ENCODE assay signal across 8 mouse cellular contexts in the genomic region with DNA sequence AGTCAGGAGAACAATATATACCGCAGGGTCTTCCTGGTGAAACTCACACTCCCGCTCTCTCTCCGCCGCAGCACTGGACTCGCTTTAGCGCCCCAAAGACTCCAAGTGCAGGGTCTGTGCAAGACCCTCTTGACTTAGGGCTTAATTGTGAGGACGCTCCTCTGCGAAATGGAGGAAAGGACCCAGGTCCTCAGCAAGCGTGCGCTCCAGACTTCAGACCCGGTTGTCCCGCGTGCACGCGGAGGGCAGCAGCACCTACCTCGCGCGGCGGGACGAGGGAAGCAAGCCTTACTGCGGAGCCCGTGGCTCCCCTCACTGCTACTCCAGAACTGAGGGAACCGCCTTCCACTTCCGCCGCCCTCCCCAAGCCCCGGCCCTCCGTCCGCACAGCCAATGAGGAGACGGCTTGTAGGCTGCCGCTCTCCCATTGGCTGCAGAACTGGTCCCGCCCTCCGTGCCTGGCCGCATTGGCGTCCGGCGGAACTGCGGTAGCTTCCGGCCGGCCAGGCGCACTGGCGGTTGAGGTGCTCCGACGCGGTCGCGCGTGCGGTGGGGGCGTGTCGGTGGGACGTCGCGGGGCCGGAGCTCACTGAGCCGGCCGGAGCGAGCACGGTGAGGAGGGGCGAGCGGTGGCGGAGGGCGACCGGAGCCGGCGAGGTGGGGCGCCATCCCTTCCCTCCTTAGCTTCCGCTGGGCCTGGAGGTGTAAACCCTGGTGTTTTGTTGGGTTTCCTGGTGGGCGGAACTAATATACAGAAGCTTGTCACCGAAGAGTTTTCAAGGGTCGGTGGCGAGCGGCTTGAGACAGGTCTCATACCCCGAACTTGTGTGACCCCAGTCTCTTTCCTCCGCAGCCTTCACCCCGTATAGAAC. TPM values are rescaled to one million over a fixed set of nuclear protein-coding genes. Genes with fewer than 3 reads are reported as not detected.
DNase-seq lines count a peak whose midpoint lies in the region; ATAC-seq and TF ChIP-seq lines count a peak whose summit lies in the region.

Gene Zbtb9 (plus strand): TSS at position 465 of the 872 bp plus-strand sequence.

- TF ChIP-seq EP300 in liver, embryonic 14.5 days (IDR thresholded peaks at IDR 0.05; ENCODE audit: low read depth) = no peak
- no peak for TF ChIP-seq EP300 in stomach, postnatal 0 days (optimal IDR thresholded peaks at IDR 0.05)

- peak; percentile 94 for DNase-seq in CD8-positive naive resting alpha-beta T cell, adult 2 months (ENCODE audit: low read depth in 2 of 2, low spot score in 2 of 2)
- peak; percentile 90 for DNase-seq in c-Kit-positive CD71-negative TER-119-negative erythroid progenitor cells, embryonic 14.5 days (ENCODE audit: low read depth)
- DNase-seq in forebrain, embryonic 10.5 days (ENCODE audit: extremely low spot score, low spot score) = peak; percentile 96
- DNase-seq in kidney, postnatal 25 days = peak; percentile 96 to 99
- DNase-seq in liver, embryonic 14.5 days (ENCODE audit: low read depth in 3 of 3, low spot score in 3 of 3) = peak; percentile 92
- DNase-seq in neural tube, embryonic 11.5 days (ENCODE audit: low spot score) = peak; percentile 96
- DNase-seq in stomach, postnatal 0 days (ENCODE audit: low spot score) = peak; percentile 98

- peak within 1 kb of the TSS; percentile 75 for H3K4me3 ChIP-seq in forebrain, embryonic 10.5 days
- H3K4me3 ChIP-seq in heart, embryonic 15.5 days = peak within 1 kb of the TSS; percentile 90
- H3K4me3 ChIP-seq in liver, embryonic 14.5 days (ENCODE audit: insufficient read depth in 1 of 2, low read depth in 2 of 2, low read length in 2 of 2) = peak within 1 kb of the TSS; percentile 83 to 84
- peak within 1 kb of the TSS; percentile 56 for H3K4me3 ChIP-seq in neural tube, embryonic 11.5 days (ENCODE audit: low read depth, low read length)
- H3K4me3 ChIP-seq in stomach, postnatal 0 days (ENCODE audit: low read depth, low read length) = peak within 1 kb of the TSS; percentile 75

- H3K9me3 ChIP-seq in forebrain, embryonic 10.5 days = no peaks in the 10 kb centered on the region
- no peaks in the 10 kb centered on the region for H3K9me3 ChIP-seq in heart, embryonic 15.5 days (replicated peaks)
- H3K9me3 ChIP-seq in liver, embryonic 14.5 days (ENCODE audit: control insufficient read depth, low read length) = no peaks in the 10 kb centered on the region
- no peaks in the 10 kb centered on the region for H3K9me3 ChIP-seq in neural tube, embryonic 11.5 days (ENCODE audit: control insufficient read depth, low read length)
- H3K9me3 ChIP-seq in stomach, postnatal 0 days (ENCODE audit: control insufficient read depth, low read length) = no peaks in the 10 kb centered on the region

- peaks cover 54% of the 10 kb centered on the region for H3K4me1 ChIP-seq in forebrain, embryonic 10.5 days
- H3K4me1 ChIP-seq in heart, embryonic 15.5 days (replicated peaks) = peaks cover 38% of the 10 kb centered on the region
- peaks cover 7 to 8% of the 10 kb centered on the region in 2 experiments for H3K4me1 ChIP-seq in liver, embryonic 14.5 days (replicated peaks; ENCODE audit: control insufficient read depth in 2 of 2, insufficient read depth in 2 of 2, low read length in 1 of 2)
- peaks cover 9% of the 10 kb centered on the region for H3K4me1 ChIP-seq in neural tube, embryonic 11.5 days (ENCODE audit: control insufficient read depth, insufficient read depth, low read length)
- H3K4me1 ChIP-seq in stomach, postnatal 0 days (replicated peaks; ENCODE audit: control insufficient read depth, insufficient read depth) = peaks cover 7% of the 10 kb centered on the region; the same call in 1 of the 2 replicates

- H3K27ac ChIP-seq in forebrain, embryonic 10.5 days = peak within 1 kb of the TSS; percentile 88
- peak within 1 kb of the TSS; percentile 86 for H3K27ac ChIP-seq in heart, embryonic 15.5 days
- peak within 1 kb of the TSS; percentile 46 for H3K27ac ChIP-seq in liver, embryonic 14.5 days
- peak within 1 kb of the TSS; percentile 70 for H3K27ac ChIP-seq in neural tube, embryonic 11.5 days (ENCODE audit: low read depth, low read length)
- peak within 1 kb of the TSS; percentile 91 for H3K27ac ChIP-seq in stomach, postnatal 0 days (replicated peaks)

- H3K36me3 ChIP-seq in forebrain, embryonic 10.5 days (replicated peaks) = peaks cover 72% of the 10 kb centered on the region
- H3K36me3 ChIP-seq in heart, embryonic 15.5 days = peaks cover 18% of the 10 kb centered on the region
- H3K36me3 ChIP-seq in liver, embryonic 14.5 days (replicated peaks; ENCODE audit: control insufficient read depth, insufficient read depth, low read depth) = peaks cover 10% of the 10 kb centered on the region
- peaks cover 11% of the 10 kb centered on the region for H3K36me3 ChIP-seq in neural tube, embryonic 11.5 days (ENCODE audit: control insufficient read depth, insufficient read depth, low read length)
- 0 out of 2 replicates have a peak, but pooled peaks cover 4% of the 10 kb centered on the region for H3K36me3 ChIP-seq in stomach, postnatal 0 days (ENCODE audit: control insufficient read depth, insufficient read depth, low read length)

- under 1% methylated on average over 75 of the region's 75 CpGs for WGBS in forebrain, embryonic 10.5 days
- under 1% methylated on average over 75 of the region's 75 CpGs for WGBS in heart, embryonic 15.5 days
- under 1% methylated on average over 75 of the region's 75 CpGs for WGBS in liver, embryonic 14.5 days (ENCODE audit: insufficient replicate concordance)
- under 1% methylated on average over 71 of the region's 75 CpGs for WGBS in neural tube, embryonic 11.5 days
- under 1% methylated on average over 72 of the region's 75 CpGs for WGBS in stomach, postnatal 0 days

- ATAC-seq in heart, embryonic 15.5 days (replicated peaks; ENCODE audit: insufficient number of reproducible peaks, insufficient read depth, low FRiP score, low read depth) = peak; percentile 98
- peak; percentile 100 for ATAC-seq in liver, embryonic 14.5 days (ENCODE audit: insufficient read depth)
- ATAC-seq in neural tube, embryonic 11.5 days (ENCODE audit: insufficient read depth, low FRiP score, low TSS enrichment) = peak; percentile 99
- peak; percentile 99 for ATAC-seq in stomach, postnatal 0 days (ENCODE audit: low FRiP score, low TSS enrichment)

- no peaks in the 10 kb centered on the region for H3K27me3 ChIP-seq in forebrain, embryonic 10.5 days (ENCODE audit: poor library complexity, severe bottlenecking)
- no peaks in the 10 kb centered on the region for H3K27me3 ChIP-seq in heart, embryonic 15.5 days
- H3K27me3 ChIP-seq in liver, embryonic 14.5 days (ENCODE audit: control insufficient read depth, insufficient read depth, low read length) = no peaks in the 10 kb centered on the region
- no peaks in the 10 kb centered on the region for H3K27me3 ChIP-seq in neural tube, embryonic 11.5 days (ENCODE audit: control insufficient read depth, insufficient read depth, low read length)
- H3K27me3 ChIP-seq in stomach, postnatal 0 days (ENCODE audit: control insufficient read depth, insufficient read depth, low read length) = no peaks in the 10 kb centered on the region

- peak within 1 kb of the TSS; percentile 88 for H3K9ac ChIP-seq in heart, embryonic 15.5 days
- peak within 1 kb of the TSS; percentile 76 for H3K9ac ChIP-seq in liver, embryonic 14.5 days (replicated peaks)
- peak within 1 kb of the TSS; percentile 76 for H3K9ac ChIP-seq in neural tube, embryonic 11.5 days (ENCODE audit: low read length)
- H3K9ac ChIP-seq in stomach, postnatal 0 days (ENCODE audit: low read length) = peak within 1 kb of the TSS; percentile 86

- peak within 1 kb of the TSS; percentile 90 for H3K4me2 ChIP-seq in heart, embryonic 15.5 days
- peak within 1 kb of the TSS; percentile 84 for H3K4me2 ChIP-seq in liver, embryonic 14.5 days (ENCODE audit: low read depth)
- peak within 1 kb of the TSS; percentile 79 for H3K4me2 ChIP-seq in neural tube, embryonic 11.5 days (ENCODE audit: low read depth)
- H3K4me2 ChIP-seq in stomach, postnatal 0 days (replicated peaks; ENCODE audit: low read depth) = peak within 1 kb of the TSS; percentile 89

- no peak for TF ChIP-seq CTCF in liver, embryonic 14.5 days (IDR thresholded peaks at IDR 0.05; ENCODE audit: low read depth)
- TF ChIP-seq CTCF in stomach, postnatal 0 days (IDR thresholded peaks at IDR 0.05; ENCODE audit: low read depth) = no peak

RNA-seq across cellular contexts. Expression of gene Zbtb9, which starts in this region (rescaled TPM):
- polyA plus RNA-seq in forebrain, embryonic 10.5 days (2016; fragmentation: Nextera tagmentation; extraction: Ambion mirVana) = 17.5 and 20.1 TPM in 2 replicates
- polyA plus RNA-seq in heart, embryonic 15.5 days (2015; fragmentation: Nextera tagmentation; extraction: Ambion mirVana) = 8.3 and 10.2 TPM in 2 replicates
- 3.1 and 4.0 TPM in 2 replicates for polyA plus RNA-seq in liver, embryonic 14.5 days (2012; rRNA removed)
- polyA plus RNA-seq in liver, embryonic 14.5 days (2014; fragmentation: Nextera tagmentation; extraction: Ambion mirVana) = 2.6 and 3.4 TPM in 2 replicates
- polyA plus RNA-seq in neural tube, embryonic 11.5 days (2014; fragmentation: Nextera tagmentation; extraction: Ambion mirVana) = 13.5 and 14.1 TPM in 2 replicates
- 6.9 and 7.8 TPM in 2 replicates for polyA plus RNA-seq in stomach, postnatal 0 days (2015; fragmentation: Nextera tagmentation; extraction: Ambion mirVana)

Comparison
In these comparisons a context has a peak if more than half of its experiments do, and no peak if none do; other contexts are left out.
1. Peak in every context shown above with its lines: DNase-seq, ATAC-seq, H3K4me3 ChIP-seq and H3K27ac ChIP-seq.